Mouse (Mus musculus) hindbrain, embryonic 15.5 days (tissue): ENCODE data around the gene Spcs2. TPM values are rescaled to one million over a fixed set of nuclear protein-coding genes. Genes with fewer than 3 reads are reported as not detected.
"Not testable (repeated sequence)": the region's sequence is repeated elsewhere in the genome, so short reads cannot be mapped to it uniquely, and the experiment has no call there.

Experiments used
- ATAC-seq: fragments of 200-750 bp; cut with Nextera tagmentation; 2 replicates; pipeline ENCODE4 v1.8.0; 2017; ENCODE audit warnings: low read depth, moderate number of reproducible peaks, moderate TSS enrichment; ENCODE audit not compliant: low FRiP score
- H3K27ac ChIP-seq: fragments of 300-500 bp; sonication (generic); replicated peaks from 2 replicates; pipeline ENCODE4 v1.5.1; 2015; ENCODE audit warnings: mild to moderate bottlenecking, inconsistent platforms
- H3K27me3 ChIP-seq: fragments of 300-500 bp; sonication (generic); 2 replicates; pipeline ENCODE4 v1.6.1; 2015; ENCODE audit warnings: control low read depth, inconsistent platforms
- H3K36me3 ChIP-seq: fragments of 300-500 bp; sonication (generic); 2 replicates; pipeline ENCODE4 v1.6.1; 2015; ENCODE audit warnings: control low read depth, inconsistent platforms
- H3K4me1 ChIP-seq: fragments of 300-500 bp; sonication (generic); replicated peaks from 2 replicates; pipeline ENCODE4 v1.6.1; 2015; ENCODE audit warnings: control low read depth, inconsistent platforms
- H3K4me2 ChIP-seq: fragments of 300-500 bp; sonication (generic); 2 replicates; pipeline ENCODE4 v1.6.1; 2015; ENCODE audit warnings: moderate library complexity, mild to moderate bottlenecking, inconsistent platforms
- H3K4me3 ChIP-seq: fragments of 300-500 bp; sonication (generic); 2 replicates; pipeline ENCODE4 v1.5.1; 2015; ENCODE audit warnings: mild to moderate bottlenecking, inconsistent platforms
- H3K9ac ChIP-seq: fragments of 300-500 bp; sonication (generic); 2 replicates; pipeline ENCODE4 v1.6.1; 2015; ENCODE audit warnings: inconsistent platforms
- H3K9me3 ChIP-seq: fragments of 300-500 bp; sonication (generic); 2 replicates; pipeline ENCODE4 v1.6.1; 2016; ENCODE audit warnings: control low read depth, inconsistent platforms
- WGBS: fragments of 180-500 bp; shearing (Covaris S2); methylation state at CpG from one replicate; pipeline ENCODE4 v1.1.7; 2015; 5-methylcytosine and 5-hydroxymethylcytosine counted together
- polyA plus RNA-seq: library from polyadenylated mRNA; unstranded; fragments of >200 nt; fragmentation: Nextera tagmentation; extraction: Ambion mirVana; gene quantifications from 2 replicates; pipeline ENCODE4 v1.2.1, GENCODE M21; 2015

The Spcs2 gene
- polyA plus RNA-seq, 1 experiment from 2014 or later, result 276 TPM

DNA sequence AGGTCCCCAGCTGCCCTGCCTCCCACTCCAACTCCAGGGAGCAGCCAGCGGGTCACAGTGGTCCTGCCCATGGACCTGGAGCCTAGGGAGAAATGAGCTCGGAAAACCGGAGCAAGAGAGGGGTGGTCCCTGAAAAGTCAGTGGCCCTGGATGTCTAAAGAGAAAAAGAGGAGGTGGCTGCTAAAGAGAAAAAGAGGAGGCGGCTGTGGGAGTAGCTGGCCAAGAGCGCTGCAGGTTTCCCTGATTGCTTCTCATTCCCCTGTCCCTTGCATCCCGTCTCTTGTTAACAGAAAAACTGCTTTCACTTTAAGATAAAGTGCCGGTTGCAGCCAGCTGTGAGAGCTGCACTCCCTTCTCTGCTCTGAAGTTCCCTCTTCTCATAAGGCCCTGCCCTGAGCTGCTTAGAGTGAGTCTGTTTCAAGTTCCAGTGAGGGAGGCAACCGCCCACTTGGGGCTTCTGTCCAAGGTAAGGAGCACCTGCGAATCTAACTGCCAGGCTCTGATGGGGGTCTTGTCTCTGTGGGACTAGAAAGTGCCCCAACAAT lies 45.0 kb downstream of the Spcs2 start:
- not testable (repeated sequence) for H3K36me3 ChIP-seq, ATAC-seq
- 25% methylated on average over 9 of the region's 9 CpGs for WGBS

DNA sequence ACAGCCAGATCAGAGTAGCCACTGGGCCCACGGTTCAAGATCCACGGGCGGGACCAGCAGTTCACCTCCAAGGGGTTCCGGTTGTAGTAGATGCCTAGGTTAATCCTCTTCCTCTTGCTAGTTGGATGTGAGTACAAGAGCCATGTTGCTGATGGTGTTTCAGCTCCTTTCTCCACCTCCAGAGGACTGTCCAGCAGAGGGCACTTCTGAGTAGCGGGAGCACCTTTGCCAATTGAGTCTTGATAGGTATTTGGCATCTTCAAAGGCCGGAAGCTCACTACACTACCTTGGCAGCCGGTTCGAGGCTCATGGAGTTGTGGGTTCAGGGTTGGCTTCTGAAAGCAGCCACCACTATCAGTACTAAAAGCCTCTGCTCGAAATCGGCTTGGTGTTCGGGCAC lies 49.9 kb downstream of the Spcs2 start:
- no peak for ATAC-seq
- no peak overlapping the region for H3K4me2 ChIP-seq
- no peaks in the 10 kb centered on the region for H3K27me3 ChIP-seq
- peaks cover 4% of the 10 kb centered on the region; the same call in 1 of the 2 replicates for H3K36me3 ChIP-seq
- H3K4me3 ChIP-seq, result no peak overlapping the region
- H3K9me3 ChIP-seq, result no peaks in the 10 kb centered on the region
- no peak overlapping the region for H3K9ac ChIP-seq
- WGBS, result 88% methylated on average over 11 of the region's 11 CpGs
- H3K4me1 ChIP-seq, result no peaks in the 10 kb centered on the region
- no peak overlapping the region for H3K27ac ChIP-seq

More for the DNA sequence above, 45.0 kb downstream of the Spcs2 start:
- not testable (repeated sequence) for H3K9me3 ChIP-seq, H3K4me3 ChIP-seq, H3K4me2 ChIP-seq, H3K27me3 ChIP-seq, H3K27ac ChIP-seq, H3K4me1 ChIP-seq, H3K9ac ChIP-seq

DNA sequence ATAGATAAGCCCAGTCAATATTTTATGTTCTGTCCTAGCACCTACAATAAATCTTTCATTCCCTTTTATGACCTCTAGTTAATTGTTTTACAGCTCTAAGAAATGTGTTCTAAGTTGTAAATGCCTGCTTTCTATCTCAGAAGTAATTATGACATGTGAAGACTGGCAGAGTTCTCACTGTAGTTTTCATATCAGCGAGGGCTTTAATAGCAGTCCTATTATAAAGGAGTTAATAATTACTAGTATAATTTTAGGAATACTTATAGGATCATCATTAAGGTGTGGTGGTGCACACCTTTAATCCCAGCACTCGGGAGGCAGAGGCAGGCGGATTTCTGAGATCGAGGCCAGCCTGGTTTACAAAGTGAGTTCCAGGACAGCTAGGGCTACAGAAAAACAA lies 51.6 kb downstream of the Spcs2 start:
- peaks cover 4% of the 10 kb centered on the region; the same call in 1 of the 2 replicates for H3K36me3 ChIP-seq
- H3K4me2 ChIP-seq, result no peak overlapping the region
- WGBS, result 97% methylated on average over 4 of the region's 4 CpGs
- no peaks in the 10 kb centered on the region for H3K4me1 ChIP-seq
- no peak overlapping the region for H3K27ac ChIP-seq
- H3K9me3 ChIP-seq, result no peaks in the 10 kb centered on the region
- no peaks in the 10 kb centered on the region for H3K27me3 ChIP-seq
- no peak overlapping the region for H3K9ac ChIP-seq
- no peak for ATAC-seq
- no peak overlapping the region for H3K4me3 ChIP-seq

DNA sequence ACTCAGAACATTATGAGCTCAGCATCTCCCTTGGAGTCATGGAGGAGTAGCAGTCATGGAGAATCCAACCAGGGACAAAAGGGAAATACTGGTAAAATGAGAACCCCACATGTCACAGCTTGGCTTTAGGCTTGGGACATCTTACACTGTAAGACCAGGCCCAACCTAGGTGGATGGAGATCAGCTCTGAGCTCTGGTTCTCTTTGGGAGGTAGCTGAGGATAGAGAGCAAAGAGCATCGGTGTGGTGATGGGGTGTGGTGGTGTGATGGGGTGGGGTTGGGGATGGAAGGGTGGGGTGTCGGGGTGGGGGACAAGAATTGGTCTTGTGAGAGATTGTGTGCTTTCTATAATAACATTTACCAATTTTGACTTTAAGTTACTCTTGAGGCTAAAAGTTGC lies 52.4 kb downstream of the Spcs2 start:
- Histone ChIP-seq H3K4me2 (no peak overlapping the region), H3K27ac (no peak overlapping the region), H3K27me3 (no peaks in the 10 kb centered on the region), H3K36me3 (peaks cover 4% of the 10 kb centered on the region; the same call in 1 of the 2 replicates), H3K9me3 (no peaks in the 10 kb centered on the region), H3K9ac (no peak overlapping the region), H3K4me1 (no peaks in the 10 kb centered on the region), H3K4me3 (no peak overlapping the region)
- WGBS, result 91% methylated on average over 2 of the region's 2 CpGs
- no peak for ATAC-seq

DNA sequence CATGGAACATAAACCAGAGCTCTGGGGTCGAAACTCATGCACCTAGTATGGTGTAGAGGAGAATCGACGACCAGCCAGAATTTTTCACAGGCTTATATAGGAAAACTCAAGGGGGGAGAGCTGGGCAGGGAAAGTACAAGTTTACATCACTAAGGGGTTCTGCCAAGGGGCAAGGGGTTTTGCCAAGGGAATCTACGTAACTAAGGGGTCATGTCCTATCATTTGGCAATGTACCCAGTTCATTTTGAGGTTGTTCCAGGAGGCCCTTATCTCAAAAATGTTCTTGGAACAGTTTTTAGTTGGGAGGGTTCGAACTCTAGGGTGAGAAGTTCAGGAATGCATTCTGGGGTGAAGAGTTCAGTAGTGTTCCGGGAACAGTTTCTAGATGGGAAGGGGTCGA lies 56.2 kb downstream of the Spcs2 start:
- H3K27ac ChIP-seq, H3K9me3 ChIP-seq, H3K27me3 ChIP-seq, H3K4me3 ChIP-seq, ATAC-seq, H3K9ac ChIP-seq, H3K4me2 ChIP-seq, H3K4me1 ChIP-seq, H3K36me3 ChIP-seq: not testable (repeated sequence)
- WGBS, result 88% methylated on average over 7 of the region's 7 CpGs

DNA sequence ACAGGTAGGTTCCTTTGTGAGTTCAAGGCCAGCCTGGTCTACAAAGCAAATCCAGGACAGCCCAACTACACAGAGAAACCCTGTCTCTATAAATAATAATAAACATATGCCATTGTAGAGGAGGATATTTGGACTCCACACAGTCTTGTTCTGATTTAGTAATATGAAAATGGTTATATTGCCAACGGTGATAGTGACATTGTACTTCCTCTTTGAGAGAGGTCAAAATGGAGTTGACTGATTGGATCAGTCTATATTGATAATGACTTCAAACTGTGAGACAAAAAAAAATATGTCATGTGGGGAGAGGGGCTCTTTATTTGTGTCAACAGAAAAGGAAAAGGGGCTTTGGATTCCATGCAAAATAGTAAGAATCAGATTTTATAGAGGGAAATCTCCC lies 57.9 kb downstream of the Spcs2 start:
- H3K9me3 ChIP-seq, result no peaks in the 10 kb centered on the region
- WGBS, result 82% methylated on average over 1 of the region's 1 CpGs
- H3K36me3 ChIP-seq, result no peaks in the 10 kb centered on the region
- ATAC-seq, result no peak
- H3K4me3 ChIP-seq, result no peak overlapping the region
- no peaks in the 10 kb centered on the region for H3K4me1 ChIP-seq
- no peak overlapping the region for H3K9ac ChIP-seq
- no peaks in the 10 kb centered on the region for H3K27me3 ChIP-seq
- no peak overlapping the region for H3K4me2 ChIP-seq
- no peak overlapping the region for H3K27ac ChIP-seq

DNA sequence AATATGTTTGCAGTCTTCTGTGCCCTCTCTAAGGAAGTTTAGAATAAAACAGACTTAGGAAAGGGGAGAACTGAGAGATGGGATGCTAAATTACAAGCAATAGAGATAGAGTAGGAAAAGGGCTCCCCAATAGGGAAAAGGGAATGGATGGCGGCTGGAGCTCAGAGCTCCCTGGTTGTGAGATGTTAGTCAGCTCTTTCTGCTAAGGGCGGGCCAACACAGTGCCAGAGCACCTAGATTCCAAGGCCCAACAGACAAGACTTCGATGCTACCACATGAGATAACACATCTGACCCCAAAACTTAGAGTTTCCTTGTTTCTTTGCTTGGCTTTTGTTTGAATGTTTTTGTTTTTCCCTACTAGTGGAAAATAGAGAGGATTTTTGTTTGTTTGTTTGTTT lies 59.2 kb downstream of the Spcs2 start:
- H3K4me3 ChIP-seq, H3K4me2 ChIP-seq, H3K27ac ChIP-seq, H3K27me3 ChIP-seq, ATAC-seq, H3K36me3 ChIP-seq, H3K9me3 ChIP-seq, H3K9ac ChIP-seq, H3K4me1 ChIP-seq: not testable (repeated sequence)
- WGBS, result 96% methylated on average over 3 of the region's 3 CpGs

DNA sequence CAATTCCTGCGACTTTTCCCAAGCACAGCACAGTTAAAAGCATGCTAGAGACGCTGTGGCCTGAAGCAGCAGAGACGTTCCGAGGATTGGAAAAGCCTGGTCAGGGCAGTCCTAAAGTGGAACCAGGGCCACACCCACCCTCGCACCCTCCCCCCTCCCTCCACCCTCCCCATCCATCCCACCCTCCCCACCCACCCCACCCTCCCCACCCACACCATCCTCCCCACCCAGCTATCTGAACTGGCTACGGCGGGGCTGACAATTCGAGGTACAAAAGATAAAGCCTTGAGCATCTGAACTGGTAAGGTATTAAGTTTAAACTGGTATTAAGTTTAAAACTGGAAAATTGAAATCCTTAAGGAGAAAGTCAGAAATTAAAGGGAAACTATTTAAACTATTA lies 59.7 kb downstream of the Spcs2 start:
- ATAC-seq, result no peak
- WGBS, result 76% methylated on average over 8 of the region's 8 CpGs
- no peak overlapping the region for H3K27ac ChIP-seq

DNA sequence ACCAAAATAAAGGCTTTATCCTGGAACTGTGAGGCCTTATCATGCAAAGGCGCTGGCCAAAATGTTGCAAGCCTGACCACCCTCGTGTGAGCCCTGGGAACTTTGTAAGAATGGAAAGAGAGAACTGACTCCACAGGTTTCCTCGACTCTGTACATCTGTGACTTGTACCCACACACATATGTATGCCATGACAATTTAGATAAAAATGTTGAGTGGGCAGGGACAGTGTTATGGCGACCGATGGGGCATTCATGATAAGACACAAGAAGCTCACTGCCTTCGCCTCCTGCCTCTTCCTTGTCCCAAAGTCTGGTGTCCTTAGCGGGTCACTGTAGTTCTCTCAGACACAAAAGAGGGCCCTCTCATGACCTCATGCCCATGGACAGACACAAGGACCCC lies 64.1 kb downstream of the Spcs2 start:
- no peak overlapping the region for H3K27ac ChIP-seq
- H3K9ac ChIP-seq, result no peak overlapping the region
- H3K4me3 ChIP-seq, result no peak overlapping the region
- H3K9me3 ChIP-seq, result no peaks in the 10 kb centered on the region
- no peak overlapping the region for H3K4me2 ChIP-seq
- no peaks in the 10 kb centered on the region for H3K36me3 ChIP-seq
- H3K4me1 ChIP-seq, result peaks cover 19% of the 10 kb centered on the region
- WGBS, result 81% methylated on average over 7 of the region's 7 CpGs
- ATAC-seq, result no peak
- no peaks in the 10 kb centered on the region for H3K27me3 ChIP-seq

More for the DNA sequence above, 59.7 kb downstream of the Spcs2 start:
- Histone ChIP-seq H3K27me3 (no peaks in the 10 kb centered on the region), H3K4me1 (no peaks in the 10 kb centered on the region), H3K36me3 (no peaks in the 10 kb centered on the region), H3K9me3 (no peaks in the 10 kb centered on the region), H3K9ac (no peak overlapping the region), H3K4me2 (no peak overlapping the region), H3K4me3 (no peak overlapping the region)

DNA sequence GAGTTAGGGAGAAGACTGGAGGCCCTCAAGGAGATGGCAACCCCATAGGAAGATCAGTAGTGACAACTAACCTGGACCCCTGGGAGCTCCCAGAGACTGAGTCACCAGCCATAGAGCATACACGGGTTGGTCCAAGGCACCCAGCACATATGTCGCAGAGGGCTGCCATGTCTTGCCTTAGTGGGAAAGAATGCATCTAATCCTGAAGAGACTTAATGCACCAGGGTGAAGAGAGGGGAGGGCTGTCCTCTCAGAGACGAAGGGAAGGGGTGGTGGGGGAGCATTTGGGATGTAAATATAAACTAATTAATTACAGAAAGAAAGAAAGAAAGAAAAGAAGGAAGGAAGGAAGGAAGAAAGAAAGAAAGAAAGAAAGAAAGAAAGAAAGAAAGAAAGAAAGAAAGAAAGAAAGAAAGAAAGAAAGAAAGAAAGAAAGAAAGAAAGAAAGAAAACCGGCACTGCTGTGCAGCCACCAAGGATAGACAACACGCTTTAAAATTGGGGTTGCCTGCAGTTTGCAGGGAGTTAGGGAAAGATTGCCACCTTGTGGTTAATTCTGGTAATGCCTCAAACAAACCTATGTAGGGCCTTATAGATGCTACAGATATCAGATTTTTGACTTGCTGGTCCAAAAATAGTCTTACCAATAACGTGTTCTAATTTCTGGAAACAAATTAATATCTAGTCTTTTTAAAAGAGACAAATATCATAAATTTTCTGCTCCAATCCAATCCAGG lies 65.2 kb downstream of the Spcs2 start:
- H3K9me3 ChIP-seq, result no peaks in the 10 kb centered on the region
- no peaks in the 10 kb centered on the region for H3K36me3 ChIP-seq
- no peak for ATAC-seq
- no peaks in the 10 kb centered on the region for H3K27me3 ChIP-seq
- H3K4me2 ChIP-seq, result no peak overlapping the region
- peaks cover 19% of the 10 kb centered on the region for H3K4me1 ChIP-seq
- H3K27ac ChIP-seq, result no peak overlapping the region
- H3K4me3 ChIP-seq, result no peak overlapping the region
- WGBS, result 33% methylated on average over 6 of the region's 6 CpGs
- H3K9ac ChIP-seq, result no peak overlapping the region

DNA sequence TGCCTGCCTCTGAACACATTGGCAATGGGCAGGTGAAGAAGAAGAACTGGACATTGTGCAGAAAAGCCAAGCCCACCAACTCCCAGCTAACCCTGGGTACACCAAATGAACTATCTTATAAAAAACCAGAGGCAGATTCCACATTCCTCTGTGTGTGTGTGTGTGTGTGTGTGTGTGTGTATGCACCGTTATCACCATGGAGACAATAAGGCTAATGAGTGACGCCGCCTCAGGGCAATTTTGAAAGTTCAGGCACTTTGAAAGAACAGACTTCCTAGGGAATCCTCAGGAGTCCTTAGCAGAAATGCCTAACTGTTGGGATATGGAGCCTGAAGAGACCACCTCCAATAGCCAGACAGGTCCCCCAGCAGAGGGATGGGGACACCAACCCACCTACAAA lies 66.0 kb downstream of the Spcs2 start:
- Histone ChIP-seq H3K9me3 (no peaks in the 10 kb centered on the region), H3K4me2 (no peak overlapping the region), H3K36me3 (no peaks in the 10 kb centered on the region), H3K4me1 (peaks cover 19% of the 10 kb centered on the region), H3K27me3 (no peaks in the 10 kb centered on the region), H3K27ac (no peak overlapping the region), H3K9ac (no peak overlapping the region), H3K4me3 (no peak overlapping the region)
- WGBS, result 52% methylated on average over 3 of the region's 3 CpGs
- ATAC-seq, result no peak

DNA sequence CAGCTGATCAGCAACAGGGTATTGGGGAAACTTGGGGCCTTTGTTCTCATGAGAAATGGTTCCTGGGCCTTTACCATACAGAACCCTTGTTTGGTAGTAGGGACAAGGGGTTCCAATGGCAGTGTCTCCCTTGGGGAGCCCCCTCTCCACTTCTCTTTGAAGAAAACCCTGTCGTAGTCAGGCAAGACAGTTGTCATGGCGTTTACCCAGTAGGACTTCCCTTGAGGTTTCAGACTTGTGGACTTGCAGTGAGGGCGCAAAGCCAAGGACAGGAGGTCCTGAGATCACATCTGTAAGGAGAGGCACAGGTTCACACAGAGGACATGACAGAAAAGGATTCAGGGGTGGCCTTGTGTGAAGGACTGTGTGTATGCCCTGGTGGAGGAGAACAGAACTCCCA lies 66.8 kb downstream of the Spcs2 start:
- 0 out of 2 replicates have a peak overlapping the region, but pooled peaks have one; percentile 7 for H3K27ac ChIP-seq
- no peak for ATAC-seq
- no peak overlapping the region for H3K9ac ChIP-seq

More for the DNA sequence above, 66.8 kb downstream of the Spcs2 start:
- H3K4me1 ChIP-seq, result peaks cover 19% of the 10 kb centered on the region
- H3K36me3 ChIP-seq, result no peaks in the 10 kb centered on the region
- WGBS, result 57% methylated on average over 3 of the region's 3 CpGs
- H3K4me2 ChIP-seq, result no peak overlapping the region
- H3K9me3 ChIP-seq, result no peaks in the 10 kb centered on the region
- H3K27me3 ChIP-seq, result no peaks in the 10 kb centered on the region
- H3K4me3 ChIP-seq, result no peak overlapping the region
